Mouse (Mus musculus): ENCODE measurements around the gene Wwc1.

Wwc1 gene

DNA sequence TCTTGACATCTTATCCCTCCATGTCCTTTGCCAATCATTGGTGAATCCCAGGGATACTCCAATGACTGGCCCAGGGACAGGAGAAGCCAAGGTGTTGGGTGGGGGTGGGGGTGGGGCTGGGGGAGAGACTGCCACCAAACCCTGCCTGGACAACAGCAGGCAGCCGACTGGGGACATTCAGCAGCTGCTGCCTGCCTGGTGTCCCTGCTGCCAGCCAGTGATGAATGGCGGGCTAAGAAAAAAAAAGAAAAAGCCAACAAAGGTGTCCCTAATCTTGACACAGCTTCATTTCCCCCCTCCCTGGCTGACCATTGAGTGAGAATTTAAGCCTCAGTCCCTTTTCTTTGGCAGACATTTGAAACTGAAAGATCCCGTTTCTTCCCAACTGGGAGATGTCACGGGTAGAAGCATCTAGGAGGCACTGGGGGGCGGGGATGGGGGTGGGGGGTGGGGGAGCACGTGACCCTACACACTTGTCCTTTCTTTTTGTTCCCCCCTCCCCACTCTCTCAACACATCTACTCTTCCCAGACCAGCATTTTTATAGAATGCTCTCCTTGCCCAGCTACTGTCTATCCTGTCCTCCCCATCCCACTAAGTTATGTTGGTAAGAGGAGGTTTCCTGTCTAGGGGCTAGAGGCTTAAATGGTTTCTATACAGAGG, 7.9 kb downstream of the Wwc1 start:
- DNase-seq, result no peak

- no peak for DNase-seq
These were observed 9.3 kb downstream of the Wwc1 start for GRCm38 (mm10) chr11:35970806-35971705.

GRCm38 (mm10) chr11:35968291-35968690, 12.0 kb downstream of the Wwc1 start:
- DNase-seq, result no peak

DNA sequence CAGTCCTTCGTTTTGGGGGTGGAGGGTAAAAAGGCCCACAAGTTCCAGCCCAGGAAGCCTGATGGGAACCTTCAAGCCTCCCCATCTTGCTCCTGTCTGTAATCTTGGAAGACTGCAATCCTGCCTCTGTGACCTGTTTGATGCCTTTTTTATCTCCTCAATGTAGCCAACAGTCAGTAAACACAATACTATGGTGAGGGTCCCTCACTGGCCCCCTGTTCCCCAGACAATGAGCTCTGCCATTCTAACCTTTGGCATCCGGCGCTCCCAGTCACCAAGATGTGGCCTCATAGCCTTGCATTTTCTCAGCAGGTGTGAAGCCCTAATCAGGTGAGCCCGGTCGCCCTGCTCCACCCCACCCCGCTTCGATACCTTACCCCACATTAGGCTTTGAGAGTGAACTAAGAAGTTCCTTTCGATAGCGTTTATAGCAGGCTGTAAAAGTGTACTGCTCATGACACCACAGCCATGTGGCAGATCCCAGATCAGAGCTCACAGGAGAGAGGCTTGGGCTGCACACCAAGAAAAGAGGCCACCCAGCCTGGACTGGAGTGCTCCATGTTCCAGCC, 16.3 kb downstream of the Wwc1 start:
- no peak for DNase-seq

- no peak for DNase-seq
These were observed 16.8 kb downstream of the Wwc1 start for GRCm38 (mm10) chr11:35963554-35963953.

- DNase-seq, result no peak
These were observed 17.9 kb downstream of the Wwc1 start for GRCm38 (mm10) chr11:35962431-35962830.

- no peak for DNase-seq
These were observed 21.1 kb downstream of the Wwc1 start for GRCm38 (mm10) chr11:35959270-35959669.

DNA sequence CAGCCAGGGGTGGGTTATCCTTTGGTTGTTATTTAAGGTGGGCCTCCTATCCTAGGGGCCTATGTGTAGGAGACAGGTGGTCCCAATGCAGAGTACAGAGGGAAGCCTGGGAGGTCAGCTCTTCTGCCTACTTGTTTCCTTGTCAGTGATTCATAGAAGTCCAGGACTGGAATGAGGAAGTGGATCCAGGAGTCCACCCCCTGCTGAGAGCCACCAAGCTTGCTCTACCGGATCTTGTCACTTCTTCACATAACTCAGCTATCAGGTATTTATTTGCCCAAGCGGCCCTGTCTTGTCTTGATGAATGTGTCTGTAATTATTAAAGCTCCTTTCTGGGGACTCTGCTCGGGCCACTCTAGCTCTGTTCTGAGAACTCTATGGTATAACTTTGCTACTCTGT, 24.8 kb downstream of the Wwc1 start:
- DNase-seq, result no peak

- DNase-seq, result no peak
These were observed 27.1 kb downstream of the Wwc1 start for GRCm38 (mm10) chr11:35953179-35953578.

- DNase-seq, result no peak
These were observed 28.6 kb downstream of the Wwc1 start for GRCm38 (mm10) chr11:35951727-35952065.

DNA sequence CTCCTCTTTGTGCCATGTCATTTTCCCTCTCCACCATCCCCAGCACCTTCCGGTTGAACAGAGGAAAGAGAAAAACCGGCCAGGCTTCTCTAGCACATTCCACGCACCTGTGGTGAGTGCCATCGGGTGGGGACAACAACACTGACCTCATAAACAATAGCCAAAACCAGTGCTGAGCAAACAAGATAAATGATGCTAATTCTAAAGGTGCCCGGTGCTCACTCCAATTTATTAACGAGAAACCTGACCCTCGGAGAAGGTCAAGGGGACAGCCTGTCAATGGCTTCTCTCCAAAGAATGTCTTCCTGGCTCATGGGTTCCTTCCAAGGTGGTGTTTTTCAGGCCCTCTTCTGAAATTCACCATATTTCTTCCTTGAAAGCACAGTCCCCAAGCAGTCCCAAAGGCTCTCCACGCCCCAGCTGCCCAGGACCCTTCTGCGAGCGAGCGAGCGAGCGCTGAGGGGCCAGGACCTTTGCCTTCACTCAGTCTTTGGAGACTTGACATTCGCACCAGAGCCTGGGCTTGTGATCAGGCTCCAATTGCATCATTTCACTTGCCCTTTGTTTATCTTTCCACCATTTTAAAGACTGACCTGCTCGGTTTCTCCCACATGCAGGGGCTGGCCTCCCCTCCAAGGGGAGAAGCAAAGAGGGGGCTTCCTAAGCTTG, 29.1 kb downstream of the Wwc1 start:
- DNase-seq, result no peak

DNA sequence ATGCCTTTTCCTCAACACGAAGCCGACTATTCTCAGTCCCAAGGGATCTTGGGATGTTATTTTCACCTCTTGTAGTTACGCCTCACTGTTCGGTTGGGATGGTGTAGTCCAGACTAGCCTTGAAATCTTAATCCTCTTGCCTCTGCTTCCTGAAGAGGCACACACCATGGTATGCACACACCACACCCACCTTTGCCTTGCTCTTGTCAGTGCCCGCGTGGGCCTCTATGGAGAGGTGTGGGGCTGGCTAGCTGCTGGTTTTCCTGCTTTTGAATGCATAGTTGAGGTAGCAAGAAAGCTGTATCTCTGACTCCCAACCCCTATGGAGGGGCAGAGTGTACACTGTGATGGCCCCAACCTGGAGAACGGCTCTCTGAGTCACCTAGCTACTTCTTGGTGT, 29.9 kb downstream of the Wwc1 start:
- DNase-seq, result no peak

DNA sequence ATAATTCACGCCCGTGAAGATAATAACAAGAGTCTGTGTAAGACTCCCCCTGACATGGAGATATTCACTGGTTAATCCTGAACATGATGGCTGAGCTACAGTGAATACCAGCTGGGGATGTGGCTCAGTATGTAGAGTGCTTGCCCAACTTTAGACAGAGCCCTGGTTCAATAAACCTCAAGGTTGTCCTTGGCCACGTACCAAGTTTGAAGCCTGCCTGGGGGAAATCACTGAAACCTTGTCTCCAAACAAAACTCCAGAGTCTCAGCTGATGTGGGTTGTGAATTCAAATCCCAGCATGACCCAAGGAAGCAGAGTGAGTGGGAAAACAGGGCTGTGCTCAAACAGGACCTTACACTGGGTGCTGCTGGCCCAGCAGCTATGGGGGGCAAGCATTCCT, 30.3 kb downstream of the Wwc1 start:
- DNase-seq, result no peak

- no peak for DNase-seq
These were observed 31.9 kb downstream of the Wwc1 start for GRCm38 (mm10) chr11:35948457-35948881.

- DNase-seq, result no peak
These were observed 32.4 kb downstream of the Wwc1 start for GRCm38 (mm10) chr11:35947944-35948343.

DNA sequence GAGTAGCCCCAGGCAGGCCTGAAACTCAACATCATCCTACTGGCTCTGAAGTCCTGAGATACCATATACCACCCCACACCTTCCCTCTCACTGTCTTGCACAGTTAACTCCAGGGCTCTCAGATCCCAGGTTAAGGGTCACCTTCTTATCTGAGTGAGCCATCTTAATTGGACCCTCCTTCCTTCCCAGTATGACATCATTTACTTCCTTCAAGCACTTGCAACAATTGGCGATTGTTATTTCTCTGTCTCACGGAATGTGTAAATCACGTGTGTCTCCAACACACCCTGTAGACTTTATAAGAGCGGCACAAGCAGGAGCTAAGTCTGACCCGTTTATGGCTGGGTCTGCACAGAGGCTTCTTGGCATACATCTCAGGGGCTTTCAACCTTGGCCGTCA, 35.1 kb downstream of the Wwc1 start:
- no peak for DNase-seq

DNA sequence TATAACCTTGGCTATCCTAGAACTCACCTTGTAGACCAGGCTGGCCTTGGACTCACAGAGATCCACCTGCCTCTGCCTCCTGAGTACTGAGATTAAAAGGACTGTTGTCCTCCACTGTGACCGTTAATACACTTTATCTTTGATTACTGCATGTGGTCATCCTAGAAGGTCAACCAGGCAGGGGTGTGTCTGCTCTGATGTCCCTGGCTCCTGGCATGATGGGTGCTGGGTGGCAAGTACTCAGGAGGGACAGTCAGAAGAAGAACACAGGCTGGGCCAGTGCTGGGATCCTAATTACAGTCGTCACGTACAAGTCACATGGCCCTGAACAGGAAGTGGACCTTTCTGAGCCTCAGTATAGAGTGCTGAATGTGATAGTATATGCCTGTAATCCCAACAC, 38.7 kb downstream of the Wwc1 start:
- DNase-seq, result no peak

DNA sequence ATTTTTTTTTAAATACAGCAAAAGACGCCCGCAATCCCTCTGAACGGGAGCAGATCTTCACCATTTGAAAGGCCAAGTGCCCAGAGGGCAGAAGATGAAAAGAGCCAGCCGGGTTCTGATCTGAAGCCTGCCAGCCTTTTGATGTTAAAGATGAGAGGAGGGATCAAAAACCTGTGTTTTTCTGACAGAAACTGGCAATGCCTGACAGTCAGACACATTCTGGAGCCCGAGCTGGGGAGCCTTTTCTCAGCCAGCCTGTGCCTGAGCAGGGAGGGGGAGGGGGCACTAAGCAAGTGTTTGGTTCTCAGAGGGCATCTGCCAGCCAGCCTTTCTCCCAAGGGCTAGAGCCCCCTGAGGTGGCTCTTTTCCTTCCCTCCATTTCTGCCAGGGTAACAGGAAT, 39.3 kb downstream of the Wwc1 start:
- DNase-seq, result no peak

DNA sequence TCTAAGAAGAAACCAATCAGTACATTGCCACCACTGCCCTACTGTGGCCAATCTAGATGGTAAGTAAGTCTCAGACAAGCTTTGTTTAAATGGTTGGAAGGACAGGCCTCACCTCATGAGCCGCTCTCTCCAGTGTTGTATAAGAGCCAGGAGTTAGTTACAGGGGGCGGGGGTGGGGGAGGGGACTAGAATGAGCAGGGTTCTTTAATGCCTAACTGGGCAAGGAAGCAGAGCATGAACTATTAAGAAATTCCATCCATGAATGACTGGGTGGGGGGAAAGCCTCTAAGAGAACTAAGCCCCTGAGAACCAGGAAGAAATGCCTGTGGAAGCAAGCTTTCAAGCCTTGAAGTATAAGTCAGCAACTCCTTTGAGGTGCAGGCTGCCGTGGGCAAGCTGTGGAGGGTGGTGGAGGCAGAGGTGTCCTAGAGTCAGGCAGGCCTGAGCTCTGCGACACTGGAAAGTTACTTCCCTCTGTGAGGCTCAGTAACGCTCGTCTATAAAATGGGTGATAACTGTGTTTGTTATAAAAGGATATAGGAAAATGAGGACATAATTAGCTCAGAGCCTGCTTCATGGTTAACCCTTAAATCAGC, 41.4 kb downstream of the Wwc1 start:
- DNase-seq, result no peak

DNA sequence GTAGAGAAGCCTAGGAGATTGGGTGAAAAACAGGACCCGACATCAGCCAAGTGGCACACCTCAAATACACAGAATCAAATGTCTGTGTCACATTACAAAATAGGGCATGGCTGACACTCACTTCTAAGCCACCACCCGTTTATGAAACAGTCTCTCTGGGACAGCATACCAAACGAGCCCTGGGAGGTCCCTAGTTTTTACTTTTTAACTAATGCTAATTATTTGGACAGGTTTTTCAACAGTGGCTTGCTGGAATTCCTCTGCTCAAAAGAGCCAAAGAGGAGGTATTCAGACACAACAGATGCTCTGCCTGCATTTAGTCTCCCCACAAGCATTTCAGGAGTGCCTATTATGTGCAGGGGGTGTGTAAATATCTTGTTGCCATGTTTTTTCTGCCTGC, 44.7 kb downstream of the Wwc1 start:
- no peak for DNase-seq

- DNase-seq, result no peak
These were observed 45.2 kb downstream of the Wwc1 start for GRCm38 (mm10) chr11:35935133-35935532.

DNA sequence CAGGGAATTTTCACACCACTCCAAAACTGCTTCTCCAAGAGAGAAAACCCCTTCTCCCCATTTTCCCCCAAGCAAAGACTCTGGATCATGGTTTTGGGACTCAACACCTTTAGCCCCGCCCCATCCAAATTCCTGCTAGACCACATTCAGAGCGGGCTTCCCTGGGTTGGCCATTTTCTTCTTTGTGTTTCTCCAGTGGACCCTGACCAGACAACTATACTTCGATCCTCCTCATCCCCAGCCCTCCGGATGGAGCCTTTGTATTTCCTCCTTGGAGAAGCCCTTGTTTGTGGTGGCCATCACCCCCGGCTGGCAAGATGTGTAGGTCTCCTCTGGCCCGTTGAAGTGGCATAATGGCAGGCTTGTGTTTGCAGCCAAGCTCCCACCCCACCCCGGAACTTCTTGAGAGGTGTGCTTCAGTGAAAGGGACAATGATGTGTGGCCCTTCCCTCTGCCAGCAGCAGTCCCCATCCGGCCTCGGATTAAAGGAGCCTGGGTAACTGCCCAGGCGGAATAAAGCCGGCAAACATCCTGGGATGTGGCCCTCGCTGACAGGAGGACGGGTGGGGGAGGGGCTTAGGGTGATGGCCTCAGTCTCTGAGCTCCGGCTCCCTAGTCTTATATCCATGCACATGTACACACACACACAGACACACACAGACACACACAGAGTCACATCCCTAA, 46.8 kb downstream of the Wwc1 start:
- DNase-seq, result no peak
